ENCODE assay signal across 9 mouse cellular contexts in genomic region chr10:84372161-84373095, GRCm38 (mm10).
DNase-seq lines count a peak whose midpoint lies in the region; ATAC-seq and TF ChIP-seq lines count a peak whose summit lies in the region.
"Had no signal": no experiment of that assay in that cellular context is flagged by ENCODE, and none has a peak within 500 bp of the region (broad histone marks: within the 10 kb centered on the region; RNA-seq: fewer than 3 reads in every experiment).

No protein-coding gene starts in this region.

- no peaks in the 10 kb centered on the region for H3K9me3 ChIP-seq in forebrain, embryonic 13.5 days (replicated peaks)

- H3K27ac ChIP-seq in layer of hippocampus, adult 2 months = peak overlapping the region; percentile 88
- H3K27ac ChIP-seq in forebrain, embryonic 13.5 days = peak overlapping the region; percentile 73

- DNase-seq in layer of hippocampus, adult 2 months (ENCODE audit: low spot score in 2 of 2) = peak; percentile 51 to 73
- DNase-seq in layer of hippocampus, adult 11-12 months (ENCODE audit: low spot score) = no peak
- peak; percentile 73 to 84 for DNase-seq in left cerebral cortex, postnatal 14 days (ENCODE audit: low spot score in 2 of 2)
- peak; percentile 75 to 87 for DNase-seq in right cerebral cortex, postnatal 10 days (ENCODE audit: low spot score in 2 of 2)
- no peak for DNase-seq in adrenal gland, adult 18-20 months (ENCODE audit: low spot score in 2 of 2)
- no peak for DNase-seq in liver
- DNase-seq in natural killer cell, adult 2 months (ENCODE audit: low spot score in 2 of 2) = no peak
- DNase-seq: lung, adult 18-20 months had no signal

- no peak overlapping the region for H3K4me3 ChIP-seq in layer of hippocampus, adult 2 months
- H3K4me3 ChIP-seq in forebrain, embryonic 13.5 days = no peak overlapping the region

- TF ChIP-seq CTCF in layer of hippocampus, adult 2 months (conservative IDR thresholded peaks at IDR 0.05) = no peak

- H3K4me1 ChIP-seq in forebrain, embryonic 13.5 days = peaks cover 26% of the 10 kb centered on the region

- H3K9ac ChIP-seq in forebrain, embryonic 13.5 days = peak overlapping the region; percentile 32

- peak overlapping the region; percentile 40 for H3K4me2 ChIP-seq in forebrain, embryonic 13.5 days

- ATAC-seq in forebrain, embryonic 13.5 days = peak; percentile 77

- intact Hi-C loops in left cerebral cortex, postnatal 14 days (cut with DNase I) = loop anchor here (5.0 kb wide), 1 partner anchor 65 kb away; no protein-coding TSS in a partner anchor

- peaks cover 24% of the 10 kb centered on the region for H3K36me3 ChIP-seq in forebrain, embryonic 13.5 days (ENCODE audit: poor library complexity, severe bottlenecking)

- WGBS in forebrain, embryonic 13.5 days = 32% methylated on average over 18 of the region's 18 CpGs

- no peaks in the 10 kb centered on the region for H3K27me3 ChIP-seq in forebrain, embryonic 13.5 days

Comparison
In these comparisons a context has a peak if more than half of its experiments do, and no peak if none do; other contexts are left out.
1. DNase-seq: peak in layer of hippocampus, adult 2 months (2 of 2), left cerebral cortex, postnatal 14 days (2 of 2) and right cerebral cortex, postnatal 10 days (2 of 2); none in layer of hippocampus, adult 11-12 months (single experiment), adrenal gland, adult 18-20 months (0 of 2), liver (single experiment) and natural killer cell, adult 2 months (0 of 2).